In genomic region chr14:108912876-108913490, GRCm38 (mm10) we compare ENCODE assay signal across 8 mouse cellular contexts. TPM values are rescaled to one million over a fixed set of nuclear protein-coding genes. Genes with fewer than 3 reads are reported as not detected.
DNase-seq lines count a peak whose midpoint lies in the region; ATAC-seq and TF ChIP-seq lines count a peak whose summit lies in the region.

No protein-coding gene starts in this region.

- DNase-seq in heart, postnatal 0 days (ENCODE audit: low spot score) = no peak
- DNase-seq in heart, postnatal 10 days = no peak
- DNase-seq in cerebellum, postnatal 14 days = peak; percentile 2 to 46
- DNase-seq in adrenal gland, postnatal 14 days = no peak
- DNase-seq in spleen, adult 12 weeks (ENCODE audit: low spot score) = no peak
- DNase-seq in c-Kit-positive CD71-positive TER-119-positive erythroid progenitor cells, embryonic 14.5 days (ENCODE audit: low spot score) = no peak

- H3K9me3 ChIP-seq in heart, postnatal 0 days (replicated peaks; ENCODE audit: control insufficient read depth, low read length) = no peaks in the 10 kb centered on the region
- H3K9me3 ChIP-seq in hindbrain, embryonic 13.5 days = no peaks in the 10 kb centered on the region
- no peaks in the 10 kb centered on the region for H3K9me3 ChIP-seq in midbrain, embryonic 13.5 days

- no peak for TF ChIP-seq EP300 in heart, postnatal 0 days (IDR thresholded peaks at IDR 0.05; ENCODE audit: low read depth)

- intact Hi-C loops in heart, postnatal 10 days (cut with DNase I) = no loop called here

- no peak overlapping the region for H3K27ac ChIP-seq in heart, postnatal 0 days (ENCODE audit: low read depth)
- H3K27ac ChIP-seq in hindbrain, embryonic 13.5 days = peak overlapping the region; percentile 94
- H3K27ac ChIP-seq in midbrain, embryonic 13.5 days = peak overlapping the region; percentile 94

- no peak for ATAC-seq in heart, postnatal 0 days (ENCODE audit: insufficient read depth, low read depth)
- ATAC-seq in hindbrain, embryonic 13.5 days (ENCODE audit: low FRiP score) = no peak
- no peak for ATAC-seq in midbrain, embryonic 13.5 days

- no peak overlapping the region for H3K9ac ChIP-seq in heart, postnatal 0 days (replicated peaks; ENCODE audit: low read depth, low read length)
- H3K9ac ChIP-seq in hindbrain, embryonic 13.5 days = peak overlapping the region; percentile 84
- peak overlapping the region; percentile 86 for H3K9ac ChIP-seq in midbrain, embryonic 13.5 days (replicated peaks)

- 0 out of 2 replicates have a peak, but pooled peaks cover 8% of the 10 kb centered on the region for H3K4me1 ChIP-seq in heart, postnatal 0 days (ENCODE audit: control insufficient read depth, insufficient read depth)
- peaks cover 26% of the 10 kb centered on the region for H3K4me1 ChIP-seq in hindbrain, embryonic 13.5 days (replicated peaks)
- peaks cover 31% of the 10 kb centered on the region for H3K4me1 ChIP-seq in midbrain, embryonic 13.5 days (replicated peaks)

- peaks cover 35% of the 10 kb centered on the region for H3K27me3 ChIP-seq in heart, postnatal 0 days (ENCODE audit: control insufficient read depth, insufficient read depth, low read length)
- no peaks in the 10 kb centered on the region for H3K27me3 ChIP-seq in hindbrain, embryonic 13.5 days
- H3K27me3 ChIP-seq in midbrain, embryonic 13.5 days = no peaks in the 10 kb centered on the region

- TF ChIP-seq CTCF in heart, postnatal 0 days (IDR thresholded peaks at IDR 0.05; ENCODE audit: low read depth) = no peak

- 3% methylated on average over 21 of the region's 21 CpGs for WGBS in heart, postnatal 0 days
- under 1% methylated on average over 21 of the region's 21 CpGs for WGBS in hindbrain, embryonic 13.5 days
- under 1% methylated on average over 21 of the region's 21 CpGs for WGBS in midbrain, embryonic 13.5 days

- peak overlapping the region; percentile 68 for H3K4me2 ChIP-seq in heart, postnatal 0 days (ENCODE audit: low read depth, low read length)
- H3K4me2 ChIP-seq in hindbrain, embryonic 13.5 days = peak overlapping the region; percentile 95
- peak overlapping the region; percentile 91 for H3K4me2 ChIP-seq in midbrain, embryonic 13.5 days (replicated peaks)

- H3K4me3 ChIP-seq in heart, postnatal 0 days (ENCODE audit: low read depth, low read length) = peak overlapping the region; percentile 35
- H3K4me3 ChIP-seq in hindbrain, embryonic 13.5 days = peak overlapping the region; percentile 72
- peak overlapping the region; percentile 68 for H3K4me3 ChIP-seq in midbrain, embryonic 13.5 days (replicated peaks)

- H3K36me3 ChIP-seq in heart, postnatal 0 days (replicated peaks; ENCODE audit: control insufficient read depth, insufficient read depth, low read length) = no peaks in the 10 kb centered on the region
- no peaks in the 10 kb centered on the region for H3K36me3 ChIP-seq in hindbrain, embryonic 13.5 days
- H3K36me3 ChIP-seq in midbrain, embryonic 13.5 days = no peaks in the 10 kb centered on the region

RNA-seq across cellular contexts. Expression of gene Slitrk1, which starts 1.0 kb away (rescaled TPM):
- not detected in 2 replicates for total RNA-seq in heart, postnatal 0 days (2014; rRNA removed; ENCODE audit: low replicate concordance)
- polyA plus RNA-seq in heart, postnatal 0 days (2015; fragmentation: Nextera tagmentation; extraction: Ambion mirVana) = not detected in 2 replicates
- not detected for total RNA-seq in heart, postnatal 10 days (2021)
- 29.9 and 30.2 TPM in 2 replicates for polyA plus RNA-seq in hindbrain, embryonic 13.5 days (2015; fragmentation: Nextera tagmentation; extraction: Ambion mirVana)
- polyA plus RNA-seq in midbrain, embryonic 13.5 days (2015; fragmentation: Nextera tagmentation; extraction: Ambion mirVana) = 22.9 and 23.7 TPM in 2 replicates
- 1.0 and 1.5 TPM in 2 replicates for total RNA-seq in adrenal gland, postnatal 14 days (2021)

Comparison
In these comparisons a context has a peak if more than half of its experiments do, and no peak if none do; other contexts are left out.
1. DNase-seq: peak in cerebellum, postnatal 14 days (2 of 2); none in heart, postnatal 0 days (single experiment), heart, postnatal 10 days (0 of 2), adrenal gland, postnatal 14 days (single experiment), spleen, adult 12 weeks (single experiment) and c-Kit-positive CD71-positive TER-119-positive erythroid progenitor cells, embryonic 14.5 days (single experiment).
2. Peak in every context shown above with its lines, with median percentiles within 50 percentile points of each other: H3K4me2 ChIP-seq and H3K4me3 ChIP-seq.